Mouse (Mus musculus): ENCODE results near the gene Tas2r137. TPM values are rescaled to one million over a fixed set of nuclear protein-coding genes. Genes with fewer than 3 reads are reported as not detected.

Tas2r137 gene
- not detected in 2 replicates for polyA plus RNA-seq (2015; fragmentation: Nextera tagmentation; extraction: Ambion mirVana)

GRCm38 (mm10) chr6:40490933-40491332 lies at the start of gene Tas2r137:
TSS of gene Tas2r137 (plus strand) at chr6:40491233.
- Histone ChIP-seq H3K4me2 (replicated peaks; ENCODE audit: low read depth) (no peak within 1 kb of the TSS), H3K27me3 (replicated peaks; ENCODE audit: control insufficient read depth, insufficient read depth, low read length) (no peaks in the 10 kb centered on the region), H3K9me3 (ENCODE audit: control insufficient read depth) (no peaks in the 10 kb centered on the region), H3K36me3 (ENCODE audit: control insufficient read depth, insufficient read depth) (no peaks in the 10 kb centered on the region), H3K9ac (ENCODE audit: low read depth, low read length) (no peak within 1 kb of the TSS), H3K4me3 (ENCODE audit: low read depth, low read length) (no peak within 1 kb of the TSS), H3K27ac (ENCODE audit: low read depth, low read length) (no peak within 1 kb of the TSS), H3K4me1 (replicated peaks; ENCODE audit: control insufficient read depth, insufficient read depth, low read length) (no peaks in the 10 kb centered on the region)
- ATAC-seq, result no peak
- TF ChIP-seq CTCF (IDR thresholded peaks at IDR 0.05; ENCODE audit: low read depth), result no peak

GRCm38 (mm10) chr6:40441276-40441675 lies 49.8 kb upstream of the Tas2r137 start:
- Histone ChIP-seq H3K4me3 (ENCODE audit: low read depth, low read length) (no peak overlapping the region), H3K27me3 (replicated peaks; ENCODE audit: control insufficient read depth, insufficient read depth, low read length) (peaks cover 20% of the 10 kb centered on the region; the same call in 1 of the 2 replicates), H3K36me3 (ENCODE audit: control insufficient read depth, insufficient read depth) (no peaks in the 10 kb centered on the region), H3K4me2 (replicated peaks; ENCODE audit: low read depth) (no peak overlapping the region), H3K9me3 (ENCODE audit: control insufficient read depth) (no peaks in the 10 kb centered on the region), H3K4me1 (replicated peaks; ENCODE audit: control insufficient read depth, insufficient read depth, low read length) (no peaks in the 10 kb centered on the region), H3K9ac (ENCODE audit: low read depth, low read length) (no peak overlapping the region), H3K27ac (ENCODE audit: low read depth, low read length) (no peak overlapping the region)
- no peak for ATAC-seq
- no peak for TF ChIP-seq CTCF (IDR thresholded peaks at IDR 0.05; ENCODE audit: low read depth)
- 75% methylated on average over 3 of the region's 3 CpGs for WGBS

- ATAC-seq, result no peak
- Histone ChIP-seq H3K9ac (ENCODE audit: low read depth, low read length) (no peak overlapping the region), H3K4me3 (ENCODE audit: low read depth, low read length) (no peak overlapping the region), H3K27me3 (replicated peaks; ENCODE audit: control insufficient read depth, insufficient read depth, low read length) (peaks cover 20% of the 10 kb centered on the region; the same call in 1 of the 2 replicates), H3K4me2 (replicated peaks; ENCODE audit: low read depth) (no peak overlapping the region), H3K27ac (ENCODE audit: low read depth, low read length) (no peak overlapping the region), H3K4me1 (replicated peaks; ENCODE audit: control insufficient read depth, insufficient read depth, low read length) (no peaks in the 10 kb centered on the region), H3K9me3 (ENCODE audit: control insufficient read depth) (no peaks in the 10 kb centered on the region), H3K36me3 (ENCODE audit: control insufficient read depth, insufficient read depth) (no peaks in the 10 kb centered on the region)
- TF ChIP-seq CTCF (IDR thresholded peaks at IDR 0.05; ENCODE audit: low read depth), result peak; percentile 49
- 20% methylated on average over 3 of the region's 3 CpGs for WGBS
Observed at GRCm38 (mm10) chr6:40441755-40442154, 49.3 kb upstream of the Tas2r137 start.

GRCm38 (mm10) chr6:40443281-40443928 lies 47.6 kb upstream of the Tas2r137 start:
- Histone ChIP-seq H3K27me3 (replicated peaks; ENCODE audit: control insufficient read depth, insufficient read depth, low read length) (peaks cover 20% of the 10 kb centered on the region; the same call in 1 of the 2 replicates), H3K36me3 (ENCODE audit: control insufficient read depth, insufficient read depth) (no peaks in the 10 kb centered on the region), H3K4me2 (replicated peaks; ENCODE audit: low read depth) (no peak overlapping the region), H3K4me1 (replicated peaks; ENCODE audit: control insufficient read depth, insufficient read depth, low read length) (no peaks in the 10 kb centered on the region), H3K9ac (ENCODE audit: low read depth, low read length) (no peak overlapping the region), H3K27ac (ENCODE audit: low read depth, low read length) (no peak overlapping the region), H3K4me3 (ENCODE audit: low read depth, low read length) (no peak overlapping the region), H3K9me3 (ENCODE audit: control insufficient read depth) (no peaks in the 10 kb centered on the region)
- ATAC-seq, result no peak
- WGBS, result 39% methylated on average over 10 of the region's 10 CpGs
- no peak for TF ChIP-seq CTCF (IDR thresholded peaks at IDR 0.05; ENCODE audit: low read depth)

GRCm38 (mm10) chr6:40448626-40449025 lies 42.4 kb upstream of the Tas2r137 start:
- no peak for ATAC-seq
- H3K4me2 ChIP-seq (replicated peaks; ENCODE audit: low read depth), result no peak overlapping the region
- no peak for TF ChIP-seq CTCF (IDR thresholded peaks at IDR 0.05; ENCODE audit: low read depth)
- H3K4me3 ChIP-seq (ENCODE audit: low read depth, low read length), result no peak overlapping the region
- no peaks in the 10 kb centered on the region for H3K4me1 ChIP-seq (replicated peaks; ENCODE audit: control insufficient read depth, insufficient read depth, low read length)
- 0 out of 2 replicates have a peak, but pooled peaks cover under 1% of the 10 kb centered on the region for H3K27me3 ChIP-seq (replicated peaks; ENCODE audit: control insufficient read depth, insufficient read depth, low read length)
- no peaks in the 10 kb centered on the region for H3K36me3 ChIP-seq (ENCODE audit: control insufficient read depth, insufficient read depth)
- no peak overlapping the region for H3K27ac ChIP-seq (ENCODE audit: low read depth, low read length)
- no peaks in the 10 kb centered on the region for H3K9me3 ChIP-seq (ENCODE audit: control insufficient read depth)
- no peak overlapping the region for H3K9ac ChIP-seq (ENCODE audit: low read depth, low read length)

GRCm38 (mm10) chr6:40454436-40455041 lies 36.5 kb upstream of the Tas2r137 start:
- H3K4me3 ChIP-seq (ENCODE audit: low read depth, low read length), result no peak overlapping the region
- peak; percentile 68 for TF ChIP-seq CTCF (IDR thresholded peaks at IDR 0.05; ENCODE audit: low read depth)
- no peaks in the 10 kb centered on the region for H3K36me3 ChIP-seq (ENCODE audit: control insufficient read depth, insufficient read depth)
- H3K4me2 ChIP-seq (replicated peaks; ENCODE audit: low read depth), result no peak overlapping the region
- H3K9me3 ChIP-seq (ENCODE audit: control insufficient read depth), result no peaks in the 10 kb centered on the region
- 24% methylated on average over 7 of the region's 7 CpGs for WGBS
- ATAC-seq, result no peak
- no peak overlapping the region for H3K27ac ChIP-seq (ENCODE audit: low read depth, low read length)
- no peak overlapping the region for H3K9ac ChIP-seq (ENCODE audit: low read depth, low read length)
- no peaks in the 10 kb centered on the region for H3K27me3 ChIP-seq (replicated peaks; ENCODE audit: control insufficient read depth, insufficient read depth, low read length)
- no peaks in the 10 kb centered on the region for H3K4me1 ChIP-seq (replicated peaks; ENCODE audit: control insufficient read depth, insufficient read depth, low read length)
